Mouse (Mus musculus) lung, postnatal 0 days (tissue): ENCODE results near the gene Gnao1.

Experiments used
- CTCF ChIP-seq: IDR thresholded peaks from 2 replicates; pipeline ENCODE4 v1.5.1; 2016; ENCODE audit warnings: antibody characterized with exemption, mild to moderate bottlenecking
- EP300 ChIP-seq: IDR thresholded peaks from 2 replicates; pipeline ENCODE4 v1.6.1; 2016; ENCODE audit warnings: antibody characterized with exemption, mild to moderate bottlenecking, control low read depth

GRCm38 (mm10) chr8:93929233-93929632 lies 119.5 kb downstream of the Gnao1 start:
- TF ChIP-seq EP300 (no peak), CTCF (no peak)
